Mouse (Mus musculus) brain, adult 10 weeks (tissue): ENCODE data around the gene Eda2r. TPM values are rescaled to one million over a fixed set of nuclear protein-coding genes. Genes with fewer than 3 reads are reported as not detected.

Experiments
- polyA plus RNA-seq: library from polyadenylated mRNA; stranded (reverse); fragments of 350-450 nt; fragmentation: Illumina TruSeq; extraction: RNeasy Lipid Tissue Mini Kit (QIAGEN cat#74804); gene quantifications from one replicate; pipeline ENCODE4 v1.2.3, GENCODE M21; 2015; ENCODE audit warnings: low read depth, low replicate concordance

The Eda2r gene
- 0.46 TPM for polyA plus RNA-seq

DNA sequence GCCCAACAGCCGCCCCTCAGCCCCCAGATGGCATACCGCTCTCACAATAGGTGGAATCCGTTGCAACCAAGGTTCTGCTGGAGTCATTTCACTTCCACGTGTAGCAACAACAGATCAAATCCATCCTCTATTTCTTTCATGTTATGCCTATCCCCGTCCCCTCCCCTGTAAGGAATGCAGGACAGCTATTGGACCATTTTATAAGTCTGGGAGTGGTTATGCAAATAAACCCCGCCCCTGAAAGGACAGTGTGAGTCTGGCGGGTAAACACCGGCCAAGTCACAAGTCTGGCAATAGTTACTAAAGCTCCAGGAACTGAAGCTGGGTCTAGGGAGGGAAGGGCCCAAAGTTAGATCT is at the start of gene Eda2r:
Gene Eda2r, minus strand, starts transcription at position 152 of the 357 bp plus-strand sequence.

